Mouse (Mus musculus) ES-Bruce4 (cell line): ENCODE measurements around the gene 4930442H23Rik.

Experiments used
- CTCF ChIP-seq: IDR thresholded peaks from one replicate; pipeline ENCODE4 v1.8.1; 2011; ENCODE audit warnings: low read depth, low read length
- EP300 ChIP-seq: IDR thresholded peaks from 2 replicates; pipeline ENCODE4 v1.6.1; 2011; ENCODE audit warnings: low read depth, low read length; ENCODE audit not compliant: insufficient read depth
- POLR2A ChIP-seq: IDR thresholded peaks from one replicate; pipeline ENCODE4 v1.8.1; 2011; ENCODE audit warnings: low read length; ENCODE audit not compliant: insufficient read depth

DNA sequence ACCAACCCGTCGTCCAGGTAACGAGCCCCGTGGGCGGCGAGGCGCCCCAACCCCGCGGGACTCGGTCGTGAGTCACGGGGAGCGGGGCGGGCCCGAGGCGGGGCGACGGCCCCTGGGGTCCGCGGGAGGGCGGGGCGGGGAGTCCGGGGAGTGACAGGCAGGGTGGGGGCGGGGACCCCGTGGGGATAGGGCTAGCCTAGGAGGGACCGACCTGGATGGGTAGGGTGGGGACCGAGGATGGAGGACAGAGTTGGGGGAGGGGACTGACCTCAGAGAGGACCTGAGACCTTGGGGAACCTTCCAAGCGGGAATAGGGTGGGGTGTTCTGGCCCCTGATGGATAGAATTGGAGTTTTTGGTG is 49.6 kb upstream of the 4930442H23Rik start:
- no peak for TF ChIP-seq CTCF
- no peak for TF ChIP-seq EP300
- TF ChIP-seq POLR2A = no peak
